Mouse (Mus musculus) spleen, adult 2 months (tissue): ENCODE data around the gene Clec4a3. TPM values are rescaled to one million over a fixed set of nuclear protein-coding genes. Genes with fewer than 3 reads are reported as not detected.
"Not testable (repeated sequence)": the region's sequence is repeated elsewhere in the genome, so short reads cannot be mapped to it uniquely, and the experiment has no call there.

Experiments used
- DNase-seq, 2 experiments: peaks; one replicate each; pipeline versions ENCODE4 v3.0.0 to v3.0.0-alpha.2; 2012 to 2021; ENCODE audit warnings: low spot score in 2 of 2, low read depth in 1 of 2
- H3K27ac ChIP-seq: fragments of 200-500 bp; 2 replicates; pipeline ENCODE4 v1.5.1; 2012; ENCODE audit warnings: low read length, inconsistent platforms; ENCODE audit not compliant: insufficient read depth
- H3K27me3 ChIP-seq: fragments of 200-500 bp; 2 replicates; pipeline ENCODE4 v1.6.1; 2012; ENCODE audit warnings: mild to moderate bottlenecking, moderate library complexity, low read length, inconsistent platforms; ENCODE audit not compliant: control insufficient read depth, insufficient read depth
- H3K36me3 ChIP-seq: fragments of 200-500 bp; 2 replicates; pipeline ENCODE4 v1.6.1; 2012; ENCODE audit warnings: mild to moderate bottlenecking, low read length, inconsistent platforms; ENCODE audit not compliant: control insufficient read depth, insufficient read depth
- H3K4me1 ChIP-seq: fragments of 200-500 bp; 2 replicates; pipeline ENCODE4 v1.6.1; 2011; ENCODE audit warnings: inconsistent platforms; ENCODE audit not compliant: control insufficient read depth, insufficient read depth, insufficient read length
- H3K4me3 ChIP-seq: fragments of 200-500 bp; 2 replicates; pipeline ENCODE4 v1.5.1; 2011; ENCODE audit warnings: mild to moderate bottlenecking, inconsistent platforms; ENCODE audit not compliant: insufficient read depth, insufficient read length; ENCODE audit errors: extremely low read depth
- CTCF ChIP-seq: fragments of 200-500 bp; IDR thresholded peaks from 2 replicates; pipeline ENCODE4 v1.5.1; 2011; ENCODE audit warnings: mild to moderate bottlenecking, inconsistent platforms; ENCODE audit not compliant: insufficient read depth, insufficient read length, insufficient replicate concordance; ENCODE audit errors: extremely low read depth
- POLR2A ChIP-seq: fragments of 200-500 bp; IDR thresholded peaks from 2 replicates; pipeline ENCODE4 v1.6.1; 2011; ENCODE audit warnings: low read depth, low read length, inconsistent platforms
- WGBS: fragments of 180-500 bp; shearing (Covaris S2); methylation state at CpG from one replicate; pipeline ENCODE4 v1.1.7; 2018; 5-methylcytosine and 5-hydroxymethylcytosine counted together
- polyA plus RNA-seq: library from polyadenylated mRNA; depleted of rRNA; stranded (reverse); fragments of >200 nt; gene quantifications from 2 replicates; pipeline ENCODE4 v1.2.3, GENCODE M21; 2012; rRNA removed

Gene Clec4a3
- polyA plus RNA-seq, 1 experiment: 3.5 TPM

GRCm38 (mm10) chr6:122969048-122969447, 16.7 kb downstream of the Clec4a3 start:
- TF ChIP-seq CTCF: no peak
- no peak for TF ChIP-seq POLR2A
- H3K27ac ChIP-seq: no peak overlapping the region
- no peaks in the 10 kb centered on the region for H3K4me1 ChIP-seq
- H3K4me3 ChIP-seq: no peak overlapping the region
- no peaks in the 10 kb centered on the region for H3K27me3 ChIP-seq
- WGBS: 85% methylated on average over 2 of the region's 2 CpGs
- no peaks in the 10 kb centered on the region for H3K36me3 ChIP-seq
- no peak for DNase-seq

- TF ChIP-seq CTCF (no peak), POLR2A (no peak)
Measured at GRCm38 (mm10) chr6:122989876-122990437, 37.6 kb downstream of the Clec4a3 start, which contains the start of gene Clec4a4. TSS of gene Clec4a4 (plus strand) at chr6:122990367.

GRCm38 (mm10) chr6:123004696-123005095, 52.4 kb downstream of the Clec4a3 start:
- H3K4me3 ChIP-seq, H3K27me3 ChIP-seq, H3K27ac ChIP-seq, H3K36me3 ChIP-seq, H3K4me1 ChIP-seq, DNase-seq: not testable (repeated sequence)
- WGBS: 80% methylated on average over 2 of the region's 2 CpGs

More at GRCm38 (mm10) chr6:122989876-122990437, 37.6 kb downstream of the Clec4a3 start, which contains the start of gene Clec4a4:
- 39% methylated on average over 6 of the region's 6 CpGs for WGBS
- Histone ChIP-seq H3K4me3 (no peak within 1 kb of the TSS), H3K27ac (no peak within 1 kb of the TSS), H3K4me1 (no peaks in the 10 kb centered on the region), H3K36me3 (no peaks in the 10 kb centered on the region), H3K27me3 (no peaks in the 10 kb centered on the region)
- DNase-seq: no peak

DNA sequence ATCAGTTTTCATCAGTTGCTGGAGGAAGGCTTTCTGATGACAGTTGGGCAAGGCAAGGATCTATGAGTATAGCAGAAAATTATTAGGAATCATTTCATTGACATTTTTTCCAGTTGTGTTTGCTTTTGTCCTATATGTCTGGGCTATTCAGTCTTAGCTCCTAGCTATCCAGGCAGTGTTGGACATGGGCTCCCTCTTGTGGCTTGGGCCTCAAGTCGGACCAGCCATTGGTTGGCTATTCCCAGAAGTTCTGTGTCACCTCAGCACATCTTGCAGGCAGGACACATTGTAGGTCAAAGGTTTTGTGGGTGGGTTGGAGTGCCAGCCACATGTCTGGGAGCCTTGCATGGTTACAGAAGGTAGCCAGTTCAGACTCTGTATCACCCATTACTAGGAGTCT, 53.3 kb downstream of the Clec4a3 start:
- 56% methylated on average over 1 of the region's 1 CpGs for WGBS
- H3K4me1 ChIP-seq: no peaks in the 10 kb centered on the region
- H3K36me3 ChIP-seq: no peaks in the 10 kb centered on the region
- TF ChIP-seq CTCF (no peak), POLR2A (no peak)
- peak in 1 of 2 experiments; percentile 13 for DNase-seq
- no peak overlapping the region for H3K27ac ChIP-seq
- H3K4me3 ChIP-seq: no peak overlapping the region
- H3K27me3 ChIP-seq: no peaks in the 10 kb centered on the region

Other genes with a start within 250 kb of the Clec4a3 start
- not detected in 2 replicates for gene Nanog, start 245.0 kb upstream of the Clec4a3 start, polyA plus RNA-seq
- 17.8 and 18.5 TPM in 2 replicates for gene Slc2a3, start 150.9 kb upstream of the Clec4a3 start, polyA plus RNA-seq
- 14.8 and 16.7 TPM in 2 replicates for gene Foxj2, start 132.6 kb upstream of the Clec4a3 start, polyA plus RNA-seq
- 0.33 and 0.45 TPM in 2 replicates for gene C3ar1, start 96.4 kb upstream of the Clec4a3 start, polyA plus RNA-seq
- gene Necap1, start 78.0 kb upstream of the Clec4a3 start, polyA plus RNA-seq: 7.1 and 7.4 TPM in 2 replicates
- gene Clec4a1, start 30.7 kb upstream of the Clec4a3 start, polyA plus RNA-seq: 6.8 and 9.3 TPM in 2 replicates
- gene Clec4a4, start 37.9 kb downstream of the Clec4a3 start, polyA plus RNA-seq: 0.66 and 0.81 TPM in 2 replicates
- 1.3 and 2.2 TPM in 2 replicates for gene Clec4b1, start 97.4 kb downstream of the Clec4a3 start, polyA plus RNA-seq
- gene Clec4a2, start 153.9 kb downstream of the Clec4a3 start, polyA plus RNA-seq: 2.9 and 5.9 TPM in 2 replicates
- gene Clec4b2, start 220.4 kb downstream of the Clec4a3 start, polyA plus RNA-seq: 0.12 and 0.36 TPM in 2 replicates